Mouse (Mus musculus) kidney, postnatal 36 days (tissue): ENCODE data around the gene Fxyd4.
A peak's percentile ranks its signal among the peaks of the same experiment; 100 is the strongest.

Experiments used
- DNase-seq, 2 experiments: peaks; one replicate each; pipeline ENCODE4 v3.0.0; 2021 to 2022; ENCODE audit warnings: mixed read lengths in 2 of 2

The Fxyd4 gene

GRCm38 (mm10) chr6:117937222-117937932 is at the start of gene Fxyd4:
Gene Fxyd4, minus strand, starts transcription at chr6:117937692.
- peak; percentile 42 to 56 for DNase-seq

GRCm38 (mm10) chr6:117987173-117987572 is 49.7 kb upstream of the Fxyd4 start:
- DNase-seq: no peak

- DNase-seq: peak; percentile 5 to 52
Observed at GRCm38 (mm10) chr6:117966729-117967128, 29.2 kb upstream of the Fxyd4 start.

GRCm38 (mm10) chr6:117963201-117963600 is 25.7 kb upstream of the Fxyd4 start:
- DNase-seq: no peak

- DNase-seq: peak; percentile 10 to 22
Observed at GRCm38 (mm10) chr6:117956851-117957501, 19.5 kb upstream of the Fxyd4 start.

GRCm38 (mm10) chr6:117956161-117956560 is 18.7 kb upstream of the Fxyd4 start:
- no peak for DNase-seq

GRCm38 (mm10) chr6:117952330-117952729 is 14.8 kb upstream of the Fxyd4 start:
- DNase-seq: no peak

GRCm38 (mm10) chr6:117943899-117944298 is 6.4 kb upstream of the Fxyd4 start:
- no peak for DNase-seq

GRCm38 (mm10) chr6:117942769-117943168 is 5.3 kb upstream of the Fxyd4 start:
- no peak for DNase-seq

- no peak for DNase-seq
Observed at GRCm38 (mm10) chr6:117938951-117939350, 1.5 kb upstream of the Fxyd4 start.

GRCm38 (mm10) chr6:117935681-117936612 is 1.5 kb downstream of the Fxyd4 start:
- DNase-seq: no peak

- no peak for DNase-seq
Observed at GRCm38 (mm10) chr6:117934301-117934700, 3.2 kb downstream of the Fxyd4 start.

GRCm38 (mm10) chr6:117932325-117933051 is 5.0 kb downstream of the Fxyd4 start:
- DNase-seq: peak; percentile 20 to 64

- no peak for DNase-seq
Observed at GRCm38 (mm10) chr6:117929945-117930655, 7.4 kb downstream of the Fxyd4 start.

GRCm38 (mm10) chr6:117928746-117929145 is 8.7 kb downstream of the Fxyd4 start:
- DNase-seq: no peak

- no peak for DNase-seq
Observed at GRCm38 (mm10) chr6:117927955-117928354, 9.5 kb downstream of the Fxyd4 start.

GRCm38 (mm10) chr6:117926871-117927491 is 10.5 kb downstream of the Fxyd4 start:
- no peak for DNase-seq

- no peak for DNase-seq
Observed at GRCm38 (mm10) chr6:117922041-117922440, 15.5 kb downstream of the Fxyd4 start.

- DNase-seq: peak; percentile 42 to 50
Observed at GRCm38 (mm10) chr6:117920659-117921640, 16.5 kb downstream of the Fxyd4 start.

- DNase-seq: no peak
Observed at GRCm38 (mm10) chr6:117918043-117918442, 19.4 kb downstream of the Fxyd4 start.
